Mouse (Mus musculus) ZHBTc4 (cell line): ENCODE results near the gene Nr2f1.
"Not testable (repeated sequence)": the region's sequence is repeated elsewhere in the genome, so short reads cannot be mapped to it uniquely, and the experiment has no call there.

Experiments
- DNase-seq: peaks from one replicate; pipeline ENCODE4 v3.0.0-alpha.2; 2011; ENCODE audit warnings: low read depth, low spot score

Nr2f1 gene

GRCm38 (mm10) chr13:78199642-78200160 is at the start of gene Nr2f1:
TSS of gene Nr2f1 (minus strand) at chr13:78199757.
- DNase-seq = no peak

- no peak for DNase-seq
These were observed 22.1 kb upstream of the Nr2f1 start for GRCm38 (mm10) chr13:78221680-78222079.

GRCm38 (mm10) chr13:78220238-78220637 is 20.7 kb upstream of the Nr2f1 start:
- not testable (repeated sequence) for DNase-seq

GRCm38 (mm10) chr13:78215223-78215622 is 15.7 kb upstream of the Nr2f1 start:
- DNase-seq = no peak

DNA sequence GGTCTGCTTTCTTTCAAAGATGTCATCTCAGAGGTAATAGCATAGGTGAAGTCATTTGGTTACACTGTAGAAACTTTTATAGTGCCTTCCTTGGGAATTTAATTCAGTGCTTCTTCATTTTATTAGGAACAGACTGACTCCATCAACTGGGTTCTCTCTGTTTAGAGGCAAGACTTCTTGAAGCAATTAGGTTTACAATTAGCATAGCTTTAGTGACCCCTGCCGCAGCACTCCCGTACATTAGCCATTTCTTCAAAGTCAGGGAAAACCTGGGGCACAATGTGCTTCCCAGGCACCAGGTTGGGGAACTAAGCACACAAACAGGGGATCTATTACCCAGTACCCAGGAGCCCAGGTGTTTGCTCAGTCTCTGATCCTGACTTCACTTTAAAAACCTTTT is 13.6 kb upstream of the Nr2f1 start:
- DNase-seq = no peak

DNA sequence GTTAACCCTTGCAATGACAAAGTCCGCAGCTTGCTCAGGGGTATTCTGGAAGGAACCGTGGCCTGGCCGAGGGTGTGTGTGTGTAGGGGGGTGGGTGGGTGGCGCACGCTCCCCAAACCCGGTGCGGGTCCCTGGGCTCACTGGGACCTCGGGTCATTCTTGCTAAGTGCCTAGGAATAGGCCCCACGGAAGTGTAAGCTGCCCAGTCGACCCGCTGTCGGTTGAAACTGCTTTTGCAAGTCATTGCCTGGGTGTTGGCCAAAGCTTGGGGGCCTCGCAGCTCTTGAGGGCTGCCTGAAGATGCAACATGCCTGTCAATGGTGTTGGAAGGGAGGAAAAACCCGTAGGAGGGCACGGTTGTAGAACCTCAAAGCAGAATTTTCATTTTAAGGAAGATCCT is 12.6 kb upstream of the Nr2f1 start:
- no peak for DNase-seq

- DNase-seq = peak; percentile 28
These were observed 11.9 kb upstream of the Nr2f1 start for GRCm38 (mm10) chr13:78211231-78212010.

DNA sequence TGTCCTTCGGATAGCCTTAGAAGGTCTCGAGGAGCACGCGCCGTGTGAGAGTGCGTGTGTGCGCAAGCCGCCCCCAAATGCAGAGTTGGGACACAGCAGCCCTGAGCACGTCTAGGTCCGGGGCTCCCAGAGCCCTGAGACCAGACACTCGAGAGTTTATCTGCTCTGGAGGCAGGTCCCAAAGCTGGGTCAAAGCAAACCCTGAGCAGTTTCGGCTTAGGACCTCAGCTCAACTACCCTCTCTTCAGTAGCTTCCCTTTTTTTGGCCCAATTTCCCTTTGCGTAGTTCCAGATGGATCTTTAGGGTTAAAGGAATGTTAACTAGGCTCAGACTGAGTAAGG is 11.2 kb upstream of the Nr2f1 start:
- DNase-seq = peak; percentile 38

GRCm38 (mm10) chr13:78210029-78210747 is 10.6 kb upstream of the Nr2f1 start:
- DNase-seq = peak; percentile 57

GRCm38 (mm10) chr13:78209611-78210028 is 10.1 kb upstream of the Nr2f1 start:
- peak; percentile 18 for DNase-seq

DNA sequence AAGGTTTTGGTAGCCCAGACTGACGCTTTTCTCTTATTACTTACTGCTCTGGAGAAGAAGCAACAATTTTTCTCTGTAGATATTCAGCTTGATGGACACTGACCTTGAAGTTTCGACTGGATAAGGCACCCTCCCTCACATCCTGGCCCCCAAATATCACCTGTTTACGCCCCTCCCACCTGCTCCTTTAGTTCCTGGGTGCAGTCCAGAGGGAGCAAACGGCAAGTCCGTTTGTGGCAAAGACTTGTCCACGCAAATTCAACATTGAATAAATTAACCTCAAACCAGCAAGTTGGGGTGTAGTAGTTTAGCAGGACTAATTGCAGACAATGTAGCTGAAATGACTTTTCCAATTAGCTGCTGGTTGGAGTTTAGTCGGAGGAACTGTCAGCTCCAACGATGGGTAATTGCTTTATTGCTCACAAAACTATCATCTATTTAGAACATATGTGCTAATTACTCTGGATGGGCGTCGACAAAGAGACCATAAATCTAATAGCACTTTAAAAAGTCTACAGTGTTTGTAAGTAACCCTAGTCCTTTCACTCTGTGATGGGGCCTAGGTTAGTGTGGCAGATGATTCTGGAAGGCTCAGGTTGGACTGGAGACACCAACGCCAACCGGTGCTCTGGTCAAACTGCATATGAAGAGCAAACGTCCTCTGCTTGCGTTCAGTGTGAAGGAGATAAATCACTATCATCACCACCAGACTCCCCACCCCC is 9.3 kb upstream of the Nr2f1 start:
- no peak for DNase-seq

GRCm38 (mm10) chr13:78207796-78208645 is 8.5 kb upstream of the Nr2f1 start:
- DNase-seq = no peak

DNA sequence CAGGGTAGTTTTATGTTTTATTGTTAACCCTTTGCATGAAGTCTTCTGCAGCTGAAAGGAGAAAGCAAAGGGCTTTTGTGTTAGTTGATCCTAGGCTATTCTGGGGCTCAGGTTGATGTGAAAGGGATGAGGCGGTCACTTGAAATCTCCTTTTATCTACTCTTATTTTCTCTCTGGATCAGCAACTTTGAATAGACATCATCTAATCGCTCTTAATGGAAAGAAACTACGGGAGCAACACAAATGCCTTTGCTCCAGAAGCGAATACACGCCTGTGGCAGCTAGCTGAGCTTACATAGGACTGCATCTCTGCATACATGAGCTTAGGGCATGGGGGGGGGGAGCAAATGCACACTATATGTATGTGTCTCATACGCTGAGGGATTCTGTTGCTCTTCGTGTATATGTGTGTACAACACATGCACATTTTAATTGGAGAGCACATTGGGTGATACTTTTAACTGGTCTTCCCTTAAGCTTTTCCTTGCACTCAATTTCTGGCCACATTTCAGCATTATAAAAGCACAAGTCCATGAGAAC is 7.4 kb upstream of the Nr2f1 start:
- no peak for DNase-seq

DNA sequence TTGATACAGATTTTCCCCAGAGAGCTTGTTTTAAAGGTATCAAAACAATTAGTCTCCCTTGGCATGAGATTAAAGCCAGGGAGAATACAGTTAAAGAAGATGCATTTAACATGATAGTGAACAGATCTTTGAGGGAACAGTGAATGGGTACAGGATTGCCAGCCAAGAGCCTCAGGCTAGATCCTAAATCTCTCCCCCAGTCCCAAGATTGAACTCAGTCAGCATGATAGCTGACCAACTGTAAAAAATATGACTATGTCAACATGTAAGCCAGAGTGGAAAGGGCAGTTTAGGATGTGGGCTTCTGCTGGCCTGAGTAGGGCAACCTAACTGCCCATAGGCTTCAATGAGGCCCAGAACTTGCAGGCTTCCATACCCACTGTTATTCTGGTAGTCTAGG is 5.9 kb upstream of the Nr2f1 start:
- DNase-seq = no peak

DNA sequence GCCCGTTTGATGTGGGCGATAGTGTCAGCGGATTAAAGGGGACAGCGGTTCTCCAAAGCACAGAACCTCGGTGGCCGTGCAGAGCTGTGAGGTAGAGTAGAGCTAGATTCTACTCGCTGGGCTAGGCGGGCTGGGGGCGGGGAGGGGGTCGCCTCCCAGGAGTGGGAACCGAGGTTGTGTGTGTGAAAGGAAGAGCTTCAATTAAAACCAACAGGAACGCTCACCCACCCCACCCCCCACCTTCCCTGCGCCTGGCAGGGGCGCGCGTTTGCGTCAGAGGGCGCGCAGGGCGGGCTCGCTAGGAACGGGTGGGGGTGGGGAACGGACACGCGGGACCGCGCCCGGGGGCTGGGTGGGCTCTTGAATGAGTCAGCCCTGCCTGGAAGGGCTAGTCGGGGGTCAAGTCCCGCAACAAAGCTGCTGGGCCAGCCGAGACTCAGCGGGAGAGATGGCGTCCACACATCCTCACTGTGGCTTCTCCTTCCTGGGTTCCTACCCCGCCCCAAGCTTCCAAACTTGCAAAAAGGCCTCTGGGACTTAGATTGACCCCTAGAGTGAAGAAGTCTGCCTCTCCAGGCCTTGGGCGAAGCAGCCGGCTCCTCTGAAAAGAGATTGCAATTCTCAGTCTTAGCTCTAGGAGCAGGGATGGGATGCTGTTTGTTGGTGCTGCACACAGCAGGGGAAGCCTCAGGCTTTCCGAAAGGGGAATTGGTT is 3.9 kb upstream of the Nr2f1 start:
- DNase-seq = peak; percentile 82

DNA sequence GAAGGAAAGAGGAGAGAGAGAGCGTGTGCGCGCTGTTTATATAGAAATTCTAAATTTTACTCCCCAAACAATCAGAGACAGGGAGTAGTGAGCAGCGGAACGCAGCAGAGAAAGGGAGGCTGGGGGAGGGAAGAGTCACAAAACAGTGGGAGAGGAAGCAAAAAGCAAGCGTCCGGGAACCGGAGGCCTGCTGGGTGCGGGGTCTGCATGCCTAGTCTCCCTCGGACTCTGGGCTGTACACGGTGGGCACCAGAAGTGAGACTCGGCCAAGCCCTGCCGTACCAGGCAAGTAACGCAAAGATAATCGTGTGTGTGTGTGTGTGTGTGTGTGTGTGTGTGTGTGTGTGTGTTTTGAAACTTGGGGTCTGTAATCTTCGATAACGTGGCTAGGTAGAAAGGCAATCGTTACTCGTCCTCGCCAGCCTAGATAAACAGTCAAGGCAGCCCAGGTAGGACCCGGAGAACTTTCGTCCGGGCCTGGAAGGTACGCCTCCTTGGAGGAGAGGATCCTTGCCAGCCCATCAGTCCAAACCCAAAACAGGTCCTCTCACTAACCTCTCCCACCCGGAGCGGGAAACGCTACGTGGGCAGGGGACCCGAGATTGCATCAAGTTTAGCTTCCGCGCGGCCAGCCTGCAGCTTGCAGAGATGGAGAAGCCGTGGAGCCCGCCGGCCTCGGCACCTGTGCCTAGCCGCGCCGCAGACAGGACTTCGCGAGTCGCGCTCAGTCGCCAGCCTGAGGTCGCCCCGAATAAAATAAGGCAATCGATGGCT is 3.2 kb upstream of the Nr2f1 start:
- peak; percentile 56 for DNase-seq

- no peak for DNase-seq
These were observed 2.5 kb upstream of the Nr2f1 start for GRCm38 (mm10) chr13:78201871-78202565.

DNA sequence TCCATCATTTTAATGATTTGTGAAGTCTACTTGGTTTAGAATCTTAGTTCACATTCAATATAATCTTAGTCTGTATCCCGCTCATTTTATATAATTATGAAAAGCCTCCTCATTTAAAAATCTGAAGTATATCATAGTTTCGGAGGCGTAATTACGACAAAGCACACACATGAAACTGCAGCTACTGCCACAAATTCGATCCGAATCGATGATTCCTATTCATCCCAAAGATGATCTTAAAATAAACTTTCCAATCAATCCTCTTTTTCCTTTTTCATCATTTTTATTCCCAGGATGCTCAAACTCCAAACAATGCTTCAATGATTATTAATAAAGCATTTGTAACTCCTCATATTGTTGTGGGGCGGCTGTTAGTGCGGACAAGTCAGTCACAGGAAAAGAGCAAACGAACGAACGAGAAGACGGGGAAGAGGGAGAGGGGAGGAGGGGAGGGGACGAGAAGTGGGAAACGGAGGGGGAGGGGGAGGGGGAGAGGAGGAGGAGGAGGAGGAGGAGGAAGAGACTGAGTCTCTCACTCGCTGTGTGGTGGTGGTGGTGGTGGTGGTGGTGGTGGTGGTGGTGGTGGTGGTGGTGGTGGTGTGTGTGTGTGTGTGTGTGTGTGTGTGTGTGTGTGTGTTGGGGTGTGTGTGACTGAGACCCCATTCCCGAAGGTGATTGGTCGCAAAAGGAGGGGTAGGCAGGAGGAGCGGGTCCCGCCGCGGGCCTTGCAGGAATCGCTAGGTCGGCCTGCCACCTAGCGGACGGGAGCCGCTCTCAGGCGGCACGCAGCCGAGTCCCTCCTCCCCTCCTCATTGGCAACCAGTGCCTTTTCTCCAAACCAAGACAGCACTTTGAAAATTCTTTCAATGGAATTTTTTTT is 1.7 kb upstream of the Nr2f1 start:
- DNase-seq = peak; percentile 91
